Mouse (Mus musculus) T-helper 1 cell (primary cell): ENCODE results near the gene Spns2.
"Not testable (repeated sequence)": the region's sequence is repeated elsewhere in the genome, so short reads cannot be mapped to it uniquely, and the experiment has no call there.

Source experiments
- in situ Hi-C: fragments of 300-600 bp; cut with MboI, MseI; formaldehyde crosslinking; loops from one replicate; pipeline ENCODE4 v1.15.1; 2025; ENCODE audit warnings: high pct_unique_total_duplicates

Spns2 gene

DNA sequence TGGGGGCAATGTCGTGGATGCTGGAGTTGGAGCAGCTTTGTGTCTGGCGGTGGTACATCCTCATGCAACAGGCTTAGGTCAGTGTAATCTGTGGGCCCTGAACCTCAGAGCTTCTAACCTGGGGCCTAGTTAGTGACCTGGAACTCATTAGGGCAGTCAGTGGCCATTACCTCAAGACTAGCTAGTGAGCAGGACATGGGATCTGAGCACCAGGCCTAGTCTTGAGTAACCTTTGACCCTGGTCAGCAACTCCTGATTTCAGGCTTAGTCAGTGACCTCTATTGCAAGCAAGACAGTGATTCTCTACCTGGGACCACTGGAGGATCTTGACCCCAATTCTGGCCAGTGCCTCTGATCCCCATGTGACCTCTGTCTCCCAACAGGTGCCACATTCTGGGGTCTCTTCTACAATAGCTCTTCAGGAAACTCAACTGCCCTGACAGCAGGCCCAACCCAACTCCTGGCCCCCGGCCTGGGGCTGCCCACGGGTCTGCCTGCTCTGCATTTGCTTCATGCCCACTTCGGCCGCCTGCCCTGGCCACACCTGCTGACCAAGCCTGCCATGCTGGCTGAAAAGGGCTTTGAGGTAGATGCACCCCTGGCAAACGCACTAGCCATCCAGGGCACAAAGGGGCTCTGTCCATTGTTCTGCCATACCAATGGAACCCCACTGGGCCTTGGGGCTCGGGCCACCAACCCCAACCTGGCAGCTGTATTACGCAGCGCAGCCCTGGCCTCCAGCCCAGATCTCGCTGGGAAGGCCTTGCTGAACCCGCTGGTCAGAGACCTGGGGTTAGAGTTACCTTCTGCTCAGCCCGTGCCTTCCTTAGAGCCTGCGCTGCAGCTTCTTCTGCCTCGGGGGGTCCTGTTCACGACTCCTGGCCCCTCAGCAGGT lies 52.7 kb downstream of the Spns2 start:
- in situ Hi-C loops = no loop called here

DNA sequence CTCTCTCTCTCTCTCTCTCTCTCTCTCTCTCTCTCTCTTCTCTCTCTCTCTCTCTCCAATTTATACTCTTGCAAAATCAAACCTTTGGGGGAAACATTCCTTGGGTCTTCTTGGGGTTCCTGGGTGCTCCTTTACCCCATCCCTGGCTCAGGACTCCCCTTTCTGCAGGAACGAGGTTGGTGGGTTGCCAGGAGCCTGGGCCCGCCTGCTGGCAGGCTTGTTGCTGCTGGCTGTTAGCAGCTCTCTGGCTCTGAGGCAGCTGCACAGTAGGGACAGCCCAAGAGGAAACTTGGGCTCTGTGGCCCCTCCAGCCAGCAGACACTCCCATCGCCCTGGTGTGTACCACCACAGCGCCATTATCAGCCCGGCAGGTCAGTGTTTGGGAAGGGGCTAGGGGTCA lies 53.4 kb downstream of the Spns2 start:
- in situ Hi-C loops = no loop called here

DNA sequence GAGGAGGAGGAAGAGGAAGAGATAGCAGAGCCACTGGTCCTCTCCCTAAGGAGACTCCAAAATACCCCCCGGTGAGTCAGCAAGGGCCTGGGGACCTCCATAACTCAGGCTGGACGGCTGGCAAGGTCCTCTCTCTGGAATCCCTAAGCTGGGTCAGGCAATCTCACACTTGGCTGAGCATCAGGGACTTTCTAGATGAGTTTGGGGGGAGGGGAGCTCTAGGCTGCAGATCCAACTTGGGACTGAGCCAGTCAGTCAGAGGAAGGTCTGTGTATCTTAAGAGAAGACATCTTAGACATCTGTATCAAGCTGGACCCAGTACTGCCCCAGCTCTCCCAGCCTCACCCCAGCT lies 54.0 kb downstream of the Spns2 start:
- in situ Hi-C loops = no loop called here

DNA sequence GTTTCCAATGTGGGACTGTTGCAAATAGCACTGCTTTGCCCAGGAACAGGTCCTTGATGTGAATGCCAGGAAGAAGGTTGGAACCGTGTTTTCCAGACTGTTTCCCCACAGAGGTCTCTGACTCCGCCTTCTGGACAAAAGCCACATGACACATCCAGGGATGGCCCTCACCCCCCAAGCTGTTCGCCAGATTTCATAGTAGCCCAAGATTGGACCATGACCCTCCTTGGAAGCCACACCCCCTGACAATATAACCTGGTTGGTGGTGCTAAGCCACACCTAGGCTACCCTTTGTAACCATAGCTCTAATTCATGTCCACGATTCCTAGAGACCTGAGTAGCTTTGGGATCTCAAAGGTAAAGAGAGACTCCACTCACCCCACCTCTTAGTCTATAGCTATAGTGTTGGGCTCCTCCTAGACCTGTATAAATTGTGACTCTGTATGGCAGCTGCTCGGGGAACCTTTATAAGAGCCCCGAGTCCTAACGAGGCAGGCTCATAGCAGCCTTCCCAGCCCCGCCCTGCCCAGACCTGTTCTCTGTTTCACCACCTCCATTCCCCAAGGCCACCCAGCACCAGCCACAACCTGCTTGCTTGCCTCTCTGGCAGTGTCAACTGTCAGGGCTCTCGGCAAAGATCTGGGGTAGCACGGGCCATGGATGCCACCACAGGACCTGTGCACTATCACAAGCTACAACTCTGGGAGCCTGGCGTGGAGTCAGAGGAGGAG lies 54.6 kb downstream of the Spns2 start, which contains the start of gene Ggt6:
Ggt6 (plus strand) TSS at position 564 of the 731 bp plus-strand sequence.
- in situ Hi-C loops = no loop called here

DNA sequence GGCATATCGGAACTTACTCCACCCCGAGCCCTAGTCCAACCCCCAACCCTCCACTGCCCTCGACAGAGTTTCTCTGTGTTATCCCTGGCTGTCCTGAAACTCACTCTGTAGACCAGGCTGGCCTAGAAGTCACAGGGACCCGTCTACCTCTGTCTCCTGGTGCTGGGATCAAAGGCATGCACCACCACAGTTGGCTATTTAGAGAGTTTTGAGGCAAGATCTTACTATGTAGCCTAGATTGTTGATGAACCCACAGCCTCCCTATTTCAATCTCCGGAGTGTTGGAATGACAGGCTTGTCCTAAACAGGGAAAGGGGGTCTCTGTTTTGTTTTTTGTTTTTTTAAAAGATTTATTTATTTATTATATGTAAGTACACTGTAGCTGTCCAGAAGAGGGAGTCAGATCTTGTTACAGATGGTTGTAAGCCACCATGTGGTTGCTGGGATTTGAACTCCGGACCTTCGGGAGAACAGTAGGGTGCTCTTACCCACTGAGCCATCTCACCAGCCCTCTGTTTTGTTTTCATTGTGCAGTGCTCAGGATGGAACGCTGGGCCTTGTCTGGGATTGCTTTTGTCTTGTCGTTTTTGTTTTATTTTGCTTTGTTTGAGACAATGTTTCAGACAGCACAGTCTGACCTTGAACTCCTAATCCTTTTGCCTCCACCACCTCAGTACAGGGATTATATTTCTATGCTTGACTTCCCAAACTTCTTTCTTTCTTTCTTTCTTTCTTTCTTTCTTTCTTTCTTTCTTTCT lies 59.2 kb downstream of the Spns2 start:
- in situ Hi-C loops = not testable (repeated sequence)

DNA sequence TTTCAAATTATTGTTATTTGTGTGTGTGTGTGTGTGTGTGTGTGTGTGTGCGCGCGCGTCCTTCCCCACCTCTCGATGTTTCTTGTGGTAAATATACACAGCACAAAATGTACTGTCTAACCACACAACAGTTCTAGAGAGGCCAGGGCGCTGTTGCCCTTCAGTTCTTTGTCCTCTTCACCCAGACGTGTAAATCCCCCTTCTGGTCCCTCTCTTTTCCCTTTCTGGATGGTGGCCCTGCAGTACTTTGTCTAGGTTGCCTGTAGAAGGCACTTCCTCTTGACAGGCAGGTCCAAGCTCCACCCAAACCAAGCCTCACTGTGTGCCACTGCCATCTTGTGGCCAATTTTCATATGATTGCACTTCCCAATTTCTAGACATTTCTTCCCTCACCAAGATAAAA lies 60.4 kb downstream of the Spns2 start:
- in situ Hi-C loops = no loop called here

DNA sequence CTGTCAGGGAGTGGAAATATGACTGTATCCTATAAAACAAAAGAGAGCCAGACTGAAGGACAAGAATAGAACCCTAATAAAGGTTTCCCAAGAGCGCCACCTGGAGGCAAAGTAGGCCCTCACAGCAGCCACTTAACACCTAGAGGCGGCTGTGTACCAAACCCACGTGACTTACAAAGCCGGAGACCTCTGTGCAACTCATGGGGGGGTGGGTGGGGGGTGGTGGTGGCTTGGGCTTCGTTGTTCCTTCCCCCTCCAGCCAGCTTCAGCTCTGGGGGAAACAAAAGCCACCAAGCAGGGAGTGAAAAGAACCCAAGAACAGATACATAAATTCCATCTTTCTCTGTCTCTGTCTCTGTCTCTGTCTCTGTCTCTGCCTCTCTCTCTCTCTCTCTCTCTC lies 61.0 kb downstream of the Spns2 start:
- in situ Hi-C loops = no loop called here

DNA sequence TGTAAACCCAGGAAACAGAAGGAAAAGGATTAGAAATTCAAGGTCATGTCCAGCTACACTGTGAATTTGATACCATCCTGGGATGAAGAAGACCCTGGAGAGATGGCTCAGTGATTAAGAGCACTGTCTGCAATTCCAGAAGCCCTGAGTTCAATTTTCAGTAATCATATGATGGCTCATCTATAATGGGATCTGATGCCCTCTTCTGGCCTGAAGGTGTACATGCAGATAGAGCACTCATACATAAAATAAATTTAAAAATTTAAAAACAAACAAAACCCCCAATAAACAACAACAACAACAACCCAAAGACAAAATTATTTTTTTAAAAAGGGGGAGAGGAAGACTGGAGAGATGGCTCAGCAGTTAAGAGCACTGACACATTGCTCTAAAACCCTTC lies 62.8 kb downstream of the Spns2 start:
- in situ Hi-C loops = no loop called here

DNA sequence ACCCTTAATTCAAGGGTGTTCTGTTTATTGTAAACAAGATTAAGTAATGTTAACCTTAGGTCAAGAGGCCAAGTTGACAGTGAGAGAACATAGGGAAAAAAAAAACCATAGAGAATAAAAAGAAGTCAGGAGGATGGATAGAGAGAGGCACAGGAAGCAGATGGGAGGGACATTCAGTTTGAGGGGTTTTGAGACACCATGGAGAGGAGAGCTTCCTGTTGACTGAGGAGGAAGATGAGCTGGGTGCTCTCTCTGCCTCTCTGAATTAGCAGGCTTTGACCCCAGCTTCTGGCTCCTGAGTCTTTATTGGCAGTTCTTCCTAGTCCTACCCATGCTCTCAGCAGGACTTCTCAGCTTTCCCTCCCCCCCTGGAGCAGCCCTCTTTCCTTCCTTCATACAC lies 64.5 kb downstream of the Spns2 start:
- in situ Hi-C loops = no loop called here

DNA sequence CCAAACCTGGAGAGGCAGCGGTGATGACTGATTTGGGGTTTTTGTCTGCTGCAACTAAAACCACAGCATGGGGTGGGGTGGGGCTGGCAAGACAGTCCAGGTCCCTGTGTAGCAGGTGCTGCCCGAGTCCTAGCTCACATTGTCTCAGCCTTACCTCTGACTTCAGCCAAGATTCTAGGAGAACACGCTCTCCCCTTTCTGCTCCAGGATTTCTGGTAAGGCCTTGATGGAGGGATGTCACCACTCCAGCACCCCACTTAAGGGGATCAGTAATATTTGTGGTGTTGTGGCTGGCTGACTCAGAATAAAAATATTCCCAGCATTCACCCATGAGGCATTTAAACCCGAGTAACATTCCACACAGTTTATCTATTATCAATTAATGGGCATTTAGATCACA lies 66.0 kb downstream of the Spns2 start:
- in situ Hi-C loops = loop anchor here (25.0 kb wide), 1 partner anchor 1289 kb away; no protein-coding TSS in a partner anchor

DNA sequence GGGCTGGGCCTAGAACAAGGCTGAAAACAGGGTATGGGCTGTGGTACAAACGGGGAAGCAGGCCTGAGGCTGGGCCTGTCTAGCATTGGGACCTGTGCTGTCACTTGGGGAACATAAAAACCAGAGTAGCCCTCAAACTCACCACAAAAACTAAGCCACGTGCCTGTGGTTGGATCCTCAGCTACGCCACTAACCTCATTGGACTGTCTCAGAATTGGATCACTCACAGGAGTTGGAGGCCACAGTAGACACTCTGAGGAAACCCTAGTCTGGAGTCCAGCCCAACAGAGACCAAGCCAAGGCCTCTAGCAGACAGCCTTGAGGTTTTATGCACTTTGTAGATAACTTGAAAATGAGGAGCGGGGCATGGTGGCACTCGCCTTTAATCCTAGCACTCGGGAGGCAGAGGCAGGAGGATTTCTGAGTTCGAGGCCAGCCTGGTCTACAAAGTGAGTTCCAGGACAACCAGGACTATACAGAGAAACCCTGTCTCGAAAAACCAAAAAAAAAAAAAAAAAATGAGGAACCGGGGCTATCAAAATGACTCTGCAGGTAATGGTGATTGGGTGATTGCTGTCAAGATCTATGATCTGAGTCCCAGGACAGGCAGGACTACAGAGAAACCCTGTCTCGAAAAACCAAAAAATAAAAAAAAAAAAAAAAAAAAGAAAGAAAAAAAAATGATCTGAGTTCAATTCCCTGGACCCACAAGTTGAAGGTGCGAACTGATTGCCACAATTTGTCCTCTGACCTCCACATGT lies 68.0 kb downstream of the Spns2 start:
- in situ Hi-C loops = loop anchor here (25.0 kb wide), 1 partner anchor 1291 kb away; no protein-coding TSS in a partner anchor

DNA sequence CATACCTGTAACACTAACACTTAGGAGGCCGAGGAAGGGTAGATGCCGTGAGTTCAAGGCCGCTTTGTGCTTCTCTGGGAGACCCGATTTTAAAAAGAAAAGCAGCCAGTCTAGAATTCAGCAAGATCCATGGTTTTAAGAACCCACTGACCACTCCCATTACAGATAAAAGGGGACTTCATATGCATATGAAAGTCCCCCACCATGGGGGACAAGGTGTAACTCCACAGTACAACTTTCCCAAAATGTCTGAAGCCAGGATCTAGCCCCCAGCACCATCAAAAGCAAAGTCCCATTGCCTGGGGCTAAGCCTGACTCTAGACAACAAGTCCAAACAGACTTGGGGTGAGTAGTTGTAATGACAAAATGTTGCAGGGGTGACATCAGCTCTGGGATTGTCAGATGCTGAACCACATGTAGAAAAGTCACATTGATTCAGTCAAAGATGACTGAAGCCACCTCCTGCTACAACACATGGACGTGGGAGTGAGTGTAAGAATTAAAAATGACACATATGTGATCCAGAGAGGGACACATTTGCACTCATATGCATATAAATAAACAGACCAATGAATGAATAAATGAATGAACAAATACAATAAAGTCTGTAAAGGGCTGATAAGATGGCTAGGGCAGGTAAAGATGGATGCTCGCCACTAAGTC lies 69.1 kb downstream of the Spns2 start:
- in situ Hi-C loops = loop anchor here (25.0 kb wide), 1 partner anchor 1292 kb away; no protein-coding TSS in a partner anchor

DNA sequence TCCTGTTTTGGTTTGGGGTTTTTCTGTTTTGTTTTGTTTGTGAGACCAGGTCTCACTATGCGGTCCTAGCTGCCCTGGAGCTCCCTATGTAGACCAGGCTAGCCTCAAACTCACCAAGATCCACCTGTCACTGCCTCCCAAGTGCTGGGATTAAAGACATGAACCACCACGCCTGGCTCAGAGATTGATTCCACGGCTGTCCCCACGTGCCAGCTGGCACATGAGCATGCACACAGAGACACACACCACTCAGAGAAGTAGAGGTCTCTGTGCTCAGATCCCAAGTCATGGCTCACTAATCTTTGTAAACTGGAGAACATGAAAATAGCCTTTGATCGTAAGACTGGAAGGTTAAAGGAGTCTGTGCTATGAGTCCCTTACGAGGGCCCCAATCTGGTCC lies 70.7 kb downstream of the Spns2 start:
- in situ Hi-C loops = loop anchor here (5.0 to 25.0 kb wide), 2 partner anchors 62 to 1293 kb away; no protein-coding TSS in a partner anchor

DNA sequence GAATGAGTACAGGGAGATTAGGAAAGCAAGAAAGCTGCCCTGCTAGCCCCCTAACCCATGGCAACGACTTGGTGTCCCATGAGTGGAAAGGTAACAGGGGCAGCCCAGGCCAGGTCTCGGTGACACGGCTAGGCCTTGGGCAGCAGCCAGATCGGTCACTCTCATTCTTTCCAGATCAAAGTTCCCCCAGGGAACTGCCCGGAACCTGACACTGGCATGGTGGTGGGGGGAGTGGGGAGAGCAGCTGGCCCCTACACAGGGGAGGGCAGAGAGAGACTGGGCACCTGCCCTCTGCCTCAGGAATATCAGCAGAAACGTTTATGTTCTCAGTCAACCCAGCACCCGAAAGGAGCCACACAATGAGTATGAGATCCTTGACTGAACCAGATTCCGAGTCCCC lies 71.5 kb downstream of the Spns2 start:
- in situ Hi-C loops = loop anchor here (5.0 to 25.0 kb wide), 2 partner anchors 61 to 1294 kb away; no protein-coding TSS in a partner anchor

DNA sequence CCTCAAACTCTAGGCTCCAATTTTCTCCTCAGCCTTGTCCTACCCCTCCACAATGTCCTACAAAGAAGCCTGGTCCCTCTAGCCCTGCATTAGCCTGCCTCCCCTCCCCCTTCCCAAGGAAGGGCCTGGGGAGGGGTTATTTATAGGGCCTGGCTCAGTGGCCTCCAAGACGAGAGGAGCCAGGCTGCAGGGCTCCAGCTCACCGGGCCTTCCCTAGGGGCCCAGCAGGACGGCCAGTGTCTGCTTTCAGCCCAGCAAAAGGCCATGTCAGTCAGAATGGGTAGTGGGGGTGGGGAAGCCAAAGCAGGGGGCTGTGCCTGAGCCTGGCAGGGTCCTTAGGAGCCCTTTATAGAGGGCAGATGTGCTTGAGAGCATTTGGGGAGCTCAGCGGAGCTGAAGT lies 72.3 kb downstream of the Spns2 start:
- in situ Hi-C loops = loop anchor here (5.0 to 25.0 kb wide), 2 partner anchors 60 to 1295 kb away; no protein-coding TSS in a partner anchor

DNA sequence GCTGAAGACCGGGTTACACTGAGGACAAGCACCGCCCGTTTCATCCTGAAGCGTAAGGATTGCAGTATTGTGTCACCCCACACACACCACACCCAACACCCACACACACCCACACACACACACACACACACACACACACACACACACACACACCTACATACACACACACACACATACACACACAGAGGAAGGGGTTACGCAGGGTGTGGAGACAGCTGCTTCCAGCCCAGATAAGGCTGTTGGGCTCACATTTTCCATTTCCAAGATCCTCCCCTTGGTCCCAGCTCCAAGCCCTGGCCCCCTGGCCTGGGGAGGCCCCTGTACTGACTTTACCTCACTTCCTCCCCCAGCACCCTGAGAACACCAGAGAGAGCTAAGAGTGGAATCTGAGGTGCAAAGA lies 73.0 kb downstream of the Spns2 start:
- in situ Hi-C loops = loop anchor here (5.0 to 25.0 kb wide), 2 partner anchors 59 to 1296 kb away; no protein-coding TSS in a partner anchor

DNA sequence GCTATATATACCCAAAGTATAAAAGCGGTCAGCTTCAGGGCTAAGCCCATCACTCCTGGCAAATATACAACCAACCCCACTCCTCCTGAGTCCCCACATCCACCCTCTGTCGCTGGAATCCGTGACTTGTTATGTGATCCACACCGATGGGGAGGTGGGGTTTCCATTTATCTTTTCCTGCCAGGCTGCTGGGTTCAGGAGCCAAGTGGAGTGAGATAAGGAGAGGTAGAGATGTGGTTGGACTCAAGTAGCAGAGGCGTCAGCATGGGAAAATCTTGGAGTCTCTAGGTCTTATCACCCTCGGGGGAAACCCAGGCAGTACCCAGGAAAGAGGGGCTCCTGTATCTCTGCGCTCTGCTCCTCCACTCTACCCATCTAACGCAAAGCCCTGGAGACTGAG lies 74.5 kb downstream of the Spns2 start:
- in situ Hi-C loops = loop anchor here (5.0 to 25.0 kb wide), 2 partner anchors 58 to 1297 kb away; no protein-coding TSS in a partner anchor

DNA sequence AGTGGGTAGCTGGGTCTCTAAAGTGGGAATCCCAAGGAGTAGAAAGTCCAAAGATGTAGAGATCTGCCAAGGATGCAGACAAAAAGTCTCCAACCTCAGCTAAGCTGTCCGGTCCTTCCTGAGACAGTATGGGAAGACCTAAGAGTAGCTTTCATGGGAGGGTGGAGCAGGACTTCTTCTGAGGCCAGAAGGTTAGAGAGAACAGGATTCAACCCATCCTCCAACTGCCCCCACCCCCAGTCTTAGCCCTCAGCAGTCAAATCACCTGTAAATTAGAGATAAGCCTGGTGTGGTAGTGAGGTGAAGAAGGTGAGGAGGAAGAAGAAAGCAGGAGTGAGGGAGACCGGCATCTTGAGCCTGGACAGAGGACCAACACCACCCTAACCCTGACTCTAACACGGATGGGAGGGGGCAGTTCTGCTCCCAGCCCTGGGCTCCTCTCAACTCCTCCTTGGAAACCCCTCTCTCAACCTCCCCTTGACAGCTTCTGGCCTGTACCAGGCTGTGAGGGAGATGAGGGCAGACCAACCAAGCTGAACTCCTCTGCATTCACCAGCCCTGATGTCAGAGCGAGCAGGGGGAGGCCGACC lies 76.0 kb downstream of the Spns2 start:
- in situ Hi-C loops = loop anchor here (25.0 kb wide), 1 partner anchor 1299 kb away; no protein-coding TSS in a partner anchor

DNA sequence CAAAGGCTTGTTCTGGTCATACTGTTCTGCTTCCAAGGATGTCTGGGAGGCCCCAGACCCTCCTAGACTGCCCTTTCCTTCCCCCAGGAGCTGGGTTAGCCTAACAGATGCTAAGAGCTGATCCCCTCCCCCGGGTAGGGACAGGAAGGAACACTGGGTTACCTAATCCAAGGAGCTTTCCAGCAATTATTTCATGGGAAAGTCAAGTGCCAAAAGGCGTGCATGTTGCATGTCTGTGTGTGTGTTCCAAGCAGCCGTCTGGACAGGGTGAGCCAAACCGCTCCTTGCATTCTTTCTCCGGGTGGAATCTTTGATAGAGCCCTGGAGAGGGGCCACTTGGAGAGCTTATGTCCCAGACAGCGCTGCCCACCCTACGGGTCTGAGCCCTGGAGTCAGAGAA lies 76.7 kb downstream of the Spns2 start:
- in situ Hi-C loops = loop anchor here (25.0 kb wide), 1 partner anchor 1299 kb away; no protein-coding TSS in a partner anchor

DNA sequence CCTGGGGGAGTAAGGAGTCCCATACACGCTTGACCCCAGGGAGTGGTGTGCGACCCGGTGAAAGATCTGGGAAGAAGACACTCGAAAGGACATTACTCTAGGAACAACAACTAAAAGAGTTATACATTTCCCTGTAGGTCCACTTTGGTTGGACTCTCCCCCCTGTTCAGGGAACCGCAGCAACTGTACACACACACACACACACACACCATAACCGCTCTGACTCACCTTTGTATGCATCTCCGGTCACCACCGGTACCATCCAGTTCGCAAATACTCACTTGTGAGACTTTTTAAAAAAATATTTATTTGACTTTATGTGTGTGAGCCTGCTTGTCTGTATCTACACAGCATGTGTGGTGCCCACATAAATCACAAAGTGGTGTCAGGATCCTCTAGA lies 77.8 kb downstream of the Spns2 start:
- in situ Hi-C loops = loop anchor here (25.0 kb wide), 1 partner anchor 1300 kb away; no protein-coding TSS in a partner anchor
